Mouse (Mus musculus): Measurements from ENCODE around the gene Cldn22.

- TF ChIP-seq CTCF (IDR thresholded peaks at IDR 0.05; ENCODE audit: low read depth) (no peak), EP300 (IDR thresholded peaks at IDR 0.05; ENCODE audit: low read depth) (no peak)
Measured at GRCm38 (mm10) chr8:47852737-47853136, 28.5 kb downstream of the Cldn22 start.
